Mouse (Mus musculus) ES-E14 (cell line): ENCODE data around the gene Nfam1.

Source experiments
- CHD2 ChIP-seq: IDR thresholded peaks from 2 replicates; pipeline ENCODE4 v1.6.1; 2014; ENCODE audit warnings: mild to moderate bottlenecking, low read depth, low read length, inconsistent platforms
- HCFC1 ChIP-seq: IDR thresholded peaks from 2 replicates; pipeline ENCODE4 v1.6.1; 2012; ENCODE audit warnings: low read length, inconsistent platforms, borderline replicate concordance; ENCODE audit not compliant: insufficient read depth
- MAFK ChIP-seq: IDR thresholded peaks from 2 replicates; pipeline ENCODE4 v1.6.1; 2014; ENCODE audit warnings: mild to moderate bottlenecking, low read depth, low read length, inconsistent platforms; ENCODE audit not compliant: insufficient read depth
- ZC3H11A ChIP-seq: IDR thresholded peaks from 2 replicates; pipeline ENCODE4 v1.6.1; 2012; ENCODE audit warnings: low read depth, mild to moderate bottlenecking, inconsistent platforms, low read length, borderline replicate concordance
- ZNF384 ChIP-seq: IDR thresholded peaks from 2 replicates; pipeline ENCODE4 v1.6.1; 2012; ENCODE audit warnings: low read depth, low read length, inconsistent platforms

DNA sequence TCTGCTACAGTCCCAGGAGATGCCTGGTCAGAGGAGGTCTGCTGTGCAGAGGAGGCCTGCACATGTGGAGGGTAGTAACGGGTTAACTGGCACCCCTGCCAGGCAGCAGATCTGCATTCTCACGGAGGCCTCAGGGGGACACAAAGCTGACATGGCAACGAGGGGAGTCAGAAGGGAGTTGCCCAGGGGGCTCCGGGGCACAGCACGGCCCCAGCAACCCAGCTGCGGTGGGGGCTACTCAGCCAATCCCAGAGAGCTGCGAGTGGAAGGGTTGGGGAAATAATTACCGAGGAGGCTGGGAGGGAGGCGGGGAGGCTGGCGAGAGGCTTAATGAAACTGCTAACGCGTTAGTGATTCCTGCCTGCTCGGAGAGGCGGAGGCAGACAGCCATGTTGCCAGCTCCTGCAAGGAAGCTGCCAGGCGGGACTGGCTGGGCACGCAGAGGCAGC lies 74.8 kb downstream of the Nfam1 start:
- TF ChIP-seq HCFC1 (no peak), MAFK (no peak), CHD2 (no peak), ZC3H11A (no peak), ZNF384 (no peak)
